Mouse (Mus musculus) forebrain, embryonic 11.5 days (tissue): ENCODE data around the gene Hoxb13. TPM values are rescaled to one million over a fixed set of nuclear protein-coding genes. Genes with fewer than 3 reads are reported as not detected.

Source experiments
- ATAC-seq: fragments of 200-750 bp; cut with Nextera tagmentation; replicated peaks from 2 replicates; pipeline ENCODE4 v1.8.0; 2017; ENCODE audit warnings: moderate TSS enrichment; ENCODE audit not compliant: low FRiP score
- DNase-seq: peaks from one replicate; pipeline ENCODE4 v3.0.0-alpha.2; 2017; ENCODE audit warnings: low spot score
- H3K27ac ChIP-seq: fragments of 300-500 bp; sonication (generic); 2 replicates; pipeline ENCODE4 v1.5.1; 2014; ENCODE audit warnings: low read depth, low read length
- H3K27me3 ChIP-seq: fragments of 300-500 bp; sonication (generic); 2 replicates; pipeline ENCODE4 v1.6.1; 2014; ENCODE audit warnings: mild to moderate bottlenecking, low read length, mixed read lengths; ENCODE audit not compliant: control insufficient read depth, insufficient read depth
- H3K36me3 ChIP-seq: fragments of 300-500 bp; sonication (generic); 2 replicates; pipeline ENCODE4 v1.6.1; 2014; ENCODE audit warnings: mild to moderate bottlenecking, low read length, moderate library complexity, mixed read lengths; ENCODE audit not compliant: control insufficient read depth, insufficient read depth
- H3K4me1 ChIP-seq: fragments of 300-500 bp; sonication (generic); replicated peaks from 2 replicates; pipeline ENCODE4 v1.6.1; 2014; ENCODE audit warnings: low read length, mixed read lengths; ENCODE audit not compliant: control insufficient read depth, insufficient read depth
- H3K4me2 ChIP-seq: fragments of 300-500 bp; sonication (generic); 2 replicates; pipeline ENCODE4 v1.6.1; 2014; ENCODE audit warnings: low read depth, mild to moderate bottlenecking, low read length, moderate library complexity, mixed read lengths; ENCODE audit not compliant: severe bottlenecking
- H3K4me3 ChIP-seq: fragments of 300-500 bp; sonication (generic); 2 replicates; pipeline ENCODE4 v1.5.1; 2014; ENCODE audit warnings: low read depth, low read length
- H3K9ac ChIP-seq: fragments of 300-500 bp; sonication (generic); 2 replicates; pipeline ENCODE4 v1.6.1; 2014; ENCODE audit warnings: low read length
- H3K9me3 ChIP-seq: fragments of 300-500 bp; sonication (generic); 2 replicates; pipeline ENCODE4 v1.6.1; 2016; ENCODE audit warnings: low read length, mixed read lengths; ENCODE audit not compliant: control insufficient read depth
- WGBS: fragments of 180-500 bp; shearing (Covaris S2); extraction: QIAGEN DNeasy Blood & Tissue Kit; methylation state at CpG from one replicate; pipeline ENCODE4 v1.1.7; 2014; 5-methylcytosine and 5-hydroxymethylcytosine counted together
- polyA plus RNA-seq: library from polyadenylated mRNA; unstranded; fragments of >200 nt; fragmentation: Nextera tagmentation; extraction: Ambion mirVana; gene quantifications from 2 replicates; pipeline ENCODE4 v1.2.1, GENCODE M21; 2014

Hoxb13 gene
- polyA plus RNA-seq, 1 experiment from 2014 or later, result not detected

- no peak overlapping the region for H3K4me3 ChIP-seq
- peaks cover 96% of the 10 kb centered on the region for H3K27me3 ChIP-seq
- ATAC-seq, result no peak
- no peaks in the 10 kb centered on the region for H3K4me1 ChIP-seq
- H3K9ac ChIP-seq, result no peak overlapping the region
- DNase-seq, result no peak
- peaks cover 3% of the 10 kb centered on the region; the same call in 1 of the 2 replicates for H3K9me3 ChIP-seq
- no peak overlapping the region for H3K27ac ChIP-seq
- H3K4me2 ChIP-seq, result no peak overlapping the region
- under 1% methylated on average over 6 of the region's 6 CpGs for WGBS
- H3K36me3 ChIP-seq, result no peaks in the 10 kb centered on the region
Measured at GRCm38 (mm10) chr11:96178911-96179503, 15.1 kb upstream of the Hoxb13 start.

GRCm38 (mm10) chr11:96181061-96181460, 13.1 kb upstream of the Hoxb13 start:
- WGBS, result 18% methylated on average over 4 of the region's 4 CpGs
- DNase-seq, result no peak
- ATAC-seq, result no peak
- peaks cover 3% of the 10 kb centered on the region; the same call in 1 of the 2 replicates for H3K9me3 ChIP-seq
- H3K27me3 ChIP-seq, result peaks cover 96% of the 10 kb centered on the region
- no peak overlapping the region for H3K9ac ChIP-seq
- H3K4me1 ChIP-seq, result no peaks in the 10 kb centered on the region
- H3K27ac ChIP-seq, result no peak overlapping the region
- no peak overlapping the region for H3K4me3 ChIP-seq
- H3K36me3 ChIP-seq, result no peaks in the 10 kb centered on the region
- H3K4me2 ChIP-seq, result no peak overlapping the region

GRCm38 (mm10) chr11:96184233-96184632, 9.9 kb upstream of the Hoxb13 start:
- ATAC-seq, result no peak
- Histone ChIP-seq H3K4me2 (no peak overlapping the region), H3K4me3 (no peak overlapping the region), H3K9me3 (peaks cover 3% of the 10 kb centered on the region; the same call in 1 of the 2 replicates), H3K27me3 (peaks cover 98% of the 10 kb centered on the region), H3K9ac (no peak overlapping the region), H3K36me3 (no peaks in the 10 kb centered on the region), H3K4me1 (no peaks in the 10 kb centered on the region), H3K27ac (no peak overlapping the region)
- no peak for DNase-seq

- Histone ChIP-seq H3K9ac (no peak overlapping the region), H3K27ac (no peak overlapping the region), H3K4me1 (0 out of 2 replicates have a peak, but pooled peaks cover 2% of the 10 kb centered on the region), H3K4me2 (no peak overlapping the region), H3K9me3 (peaks cover 3% of the 10 kb centered on the region; the same call in 1 of the 2 replicates), H3K4me3 (no peak overlapping the region), H3K36me3 (no peaks in the 10 kb centered on the region), H3K27me3 (peaks cover 96% of the 10 kb centered on the region)
- no peak for ATAC-seq
- WGBS, result 19% methylated on average over 4 of the region's 4 CpGs
- no peak for DNase-seq
Measured at GRCm38 (mm10) chr11:96187321-96187720, 6.8 kb upstream of the Hoxb13 start.

- no peak overlapping the region for H3K9ac ChIP-seq
- WGBS, result under 1% methylated on average over 28 of the region's 28 CpGs
- H3K4me1 ChIP-seq, result 0 out of 2 replicates have a peak, but pooled peaks cover 3% of the 10 kb centered on the region
- no peak overlapping the region for H3K4me3 ChIP-seq
- no peak for ATAC-seq
- no peaks in the 10 kb centered on the region for H3K36me3 ChIP-seq
- peaks cover 98% of the 10 kb centered on the region for H3K27me3 ChIP-seq
- no peak for DNase-seq
- H3K4me2 ChIP-seq, result no peak overlapping the region
- H3K27ac ChIP-seq, result no peak overlapping the region
- no peaks in the 10 kb centered on the region for H3K9me3 ChIP-seq
Measured at GRCm38 (mm10) chr11:96189810-96190522, 4.2 kb upstream of the Hoxb13 start.

GRCm38 (mm10) chr11:96191132-96191531, 3.0 kb upstream of the Hoxb13 start:
- H3K9ac ChIP-seq, result no peak overlapping the region
- DNase-seq (no peak), ATAC-seq (no peak)

GRCm38 (mm10) chr11:96194401-96194710, 240 bp downstream of the Hoxb13 start:
- H3K4me1 ChIP-seq, result 0 out of 2 replicates have a peak, but pooled peaks cover 3% of the 10 kb centered on the region
- 1% methylated on average over 10 of the region's 10 CpGs for WGBS
- ATAC-seq (no peak), DNase-seq (no peak)
- H3K27ac ChIP-seq, result no peak overlapping the region
- peaks cover 98% of the 10 kb centered on the region for H3K27me3 ChIP-seq
- no peak overlapping the region for H3K9ac ChIP-seq
- H3K9me3 ChIP-seq, result no peaks in the 10 kb centered on the region
- no peak overlapping the region for H3K4me2 ChIP-seq
- H3K36me3 ChIP-seq, result no peaks in the 10 kb centered on the region
- no peak overlapping the region for H3K4me3 ChIP-seq

More at GRCm38 (mm10) chr11:96191132-96191531, 3.0 kb upstream of the Hoxb13 start:
- H3K27me3 ChIP-seq, result peaks cover 98% of the 10 kb centered on the region
- 3% methylated on average over 5 of the region's 5 CpGs for WGBS
- H3K27ac ChIP-seq, result no peak overlapping the region
- H3K9me3 ChIP-seq, result no peaks in the 10 kb centered on the region
- no peak overlapping the region for H3K4me2 ChIP-seq
- H3K4me1 ChIP-seq, result 0 out of 2 replicates have a peak, but pooled peaks cover 3% of the 10 kb centered on the region
- no peak overlapping the region for H3K4me3 ChIP-seq
- no peaks in the 10 kb centered on the region for H3K36me3 ChIP-seq

GRCm38 (mm10) chr11:96194961-96195640, 985 bp downstream of the Hoxb13 start:
- no peak overlapping the region for H3K4me3 ChIP-seq
- ATAC-seq (no peak), DNase-seq (no peak)
- H3K4me1 ChIP-seq, result 0 out of 2 replicates have a peak, but pooled peaks cover 3% of the 10 kb centered on the region
- no peaks in the 10 kb centered on the region for H3K36me3 ChIP-seq
- peaks cover 100% of the 10 kb centered on the region for H3K27me3 ChIP-seq
- WGBS, result 9% methylated on average over 11 of the region's 11 CpGs
- H3K27ac ChIP-seq, result no peak overlapping the region
- no peak overlapping the region for H3K4me2 ChIP-seq
- H3K9me3 ChIP-seq, result no peaks in the 10 kb centered on the region
- H3K9ac ChIP-seq, result no peak overlapping the region
